Mouse (Mus musculus) erythroid progenitor cell, adult 5-6 weeks (primary cell): ENCODE results near the gene Ube2e3. TPM values are rescaled to one million over a fixed set of nuclear protein-coding genes. Genes with fewer than 3 reads are reported as not detected.
A peak's percentile ranks its signal among the peaks of the same experiment; 100 is the strongest.

Source experiments
- ATAC-seq: replicated peaks from 2 replicates; pipeline ENCODE4 v1.8.0; 2016; ENCODE audit warnings: moderate number of reproducible peaks, mild to moderate bottlenecking, moderate TSS enrichment, inconsistent platforms; ENCODE audit not compliant: poor library complexity, low FRiP score, severe bottlenecking
- total RNA-seq, 2 experiments: library from RNA; stranded (forward) in 1 of 2; stranded (reverse) in 1 of 2; fragments of 150-400 nt in 1 of 2; fragments of 186-747, 209-891 nt in 1 of 2; gene quantifications; 2 replicates each; pipeline versions ENCODE4 v1.2.3 to v1.2.4; 2015 to 2017; ENCODE audit warnings: low replicate concordance in 2 of 2

Ube2e3 gene
- total RNA-seq (2015; ENCODE audit: low replicate concordance) (89.0 and 153 TPM in 2 replicates), total RNA-seq (2017; ENCODE audit: low replicate concordance) (110 and 122 TPM in 2 replicates)

DNA sequence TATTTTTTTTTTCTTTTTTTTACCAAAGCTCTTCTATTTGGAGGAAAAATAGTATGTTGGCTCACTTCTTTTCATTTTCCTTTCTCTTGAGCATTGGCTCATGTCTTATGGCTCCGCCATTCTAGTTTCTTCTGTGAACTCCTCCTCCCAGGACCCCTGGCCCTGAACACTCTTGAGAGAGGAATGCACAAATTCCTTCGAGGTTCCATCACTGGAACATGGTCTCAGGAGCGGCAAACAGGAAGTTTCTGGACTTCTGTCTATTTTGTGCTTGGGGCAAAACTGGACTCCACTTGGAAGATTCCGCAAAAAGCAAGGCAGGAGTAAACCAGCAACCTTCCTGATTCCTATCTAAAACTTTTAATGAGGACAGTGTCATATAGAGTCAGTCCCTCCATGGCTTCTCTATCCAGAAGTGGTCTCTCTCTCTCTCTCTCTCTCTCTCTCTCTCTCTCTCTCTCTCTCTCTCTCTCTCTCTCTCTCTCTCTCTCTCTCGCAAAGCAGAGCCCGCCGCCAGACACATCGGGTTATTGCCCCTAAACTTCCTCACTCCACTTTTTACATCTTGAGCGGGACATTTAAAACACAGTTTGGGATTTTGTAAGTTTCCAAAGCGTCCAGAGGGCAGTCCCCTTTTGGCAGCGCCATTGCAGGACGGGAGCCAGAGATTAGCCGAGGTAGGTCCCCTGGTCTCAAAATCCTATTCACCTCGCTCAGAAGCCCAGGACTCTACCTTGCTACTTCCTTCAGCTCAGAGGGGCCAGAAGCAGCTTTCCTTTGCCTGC is at the start of gene Ube2e3:
TSS of gene Ube2e3 (plus strand) at position 399 of the 785 bp plus-strand sequence.
- ATAC-seq = peak; percentile 53

DNA sequence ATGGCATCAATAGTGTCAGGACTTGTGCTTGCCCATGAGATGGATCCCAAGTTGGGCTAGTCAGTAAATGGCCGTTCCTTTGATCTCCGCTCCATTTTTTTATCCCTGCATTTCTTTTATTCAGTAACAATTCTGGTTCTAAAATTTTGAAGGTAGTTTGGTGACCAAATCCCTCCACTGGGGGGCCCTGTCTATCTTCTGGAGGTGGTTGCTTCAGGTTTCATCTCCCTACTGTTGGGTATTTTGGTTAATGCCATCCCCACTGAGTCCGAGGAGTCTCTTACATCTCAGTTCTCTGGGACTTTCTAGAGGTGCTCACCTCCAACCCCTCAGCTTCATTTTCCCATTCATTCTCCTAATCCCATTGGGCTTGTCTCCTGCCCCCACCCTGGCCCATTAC is 38.0 kb upstream of the Ube2e3 start:
- ATAC-seq = 0 out of 2 replicates have a peak, but pooled peaks have one; percentile 49

DNA sequence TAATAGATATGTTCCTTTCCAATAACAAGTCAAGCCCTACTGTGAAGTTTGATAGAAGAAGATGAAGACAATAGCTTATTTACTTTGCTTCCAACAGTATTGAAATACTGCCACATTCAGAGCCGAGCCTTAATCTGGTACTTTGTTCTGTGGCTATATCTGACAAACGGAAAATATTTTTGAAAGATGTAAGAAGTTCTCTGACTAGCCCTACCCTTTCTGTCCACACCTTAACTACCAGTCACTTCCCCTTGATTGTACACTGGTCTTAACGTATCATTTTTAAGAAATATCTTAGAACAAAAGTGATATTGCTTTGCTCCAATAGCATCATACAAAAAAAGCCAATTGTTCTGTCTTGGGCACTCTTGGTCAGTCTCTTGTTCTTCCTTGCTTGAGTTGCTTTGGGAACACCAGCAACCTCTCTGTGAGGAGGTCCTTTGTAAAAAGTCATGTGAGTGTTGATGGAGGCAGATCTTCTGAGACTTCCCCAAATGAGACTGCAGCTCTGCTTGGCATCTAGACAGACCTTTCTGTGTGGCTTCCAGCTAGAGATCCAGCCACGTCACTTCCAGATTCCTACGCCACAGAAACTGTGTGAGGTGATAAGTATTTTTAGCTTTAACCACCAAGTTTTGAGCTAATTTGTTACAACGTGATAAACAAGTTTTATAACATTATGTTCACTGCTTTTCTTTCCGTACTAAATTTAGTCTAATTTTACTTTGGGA is 26.3 kb upstream of the Ube2e3 start:
- ATAC-seq = no peak

DNA sequence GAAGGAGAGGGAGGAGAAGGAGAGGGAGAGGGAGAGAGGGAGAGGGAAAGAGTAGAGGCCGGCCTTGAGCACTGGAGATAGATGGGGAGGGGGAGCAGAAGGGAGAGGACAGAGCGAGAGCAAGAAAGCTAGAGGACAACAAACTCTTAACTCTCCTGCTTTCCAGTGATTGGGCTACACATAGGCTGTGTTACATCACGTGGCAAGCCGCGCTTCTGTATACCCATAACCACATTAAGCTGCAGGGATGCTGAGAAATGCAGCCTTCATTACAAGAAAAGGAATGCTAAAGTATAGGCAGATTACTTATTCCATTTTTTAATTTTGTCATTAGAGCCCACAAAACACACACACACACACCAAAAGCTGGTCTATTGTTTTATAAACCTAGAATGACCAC is 23.6 kb upstream of the Ube2e3 start:
- ATAC-seq = no peak

DNA sequence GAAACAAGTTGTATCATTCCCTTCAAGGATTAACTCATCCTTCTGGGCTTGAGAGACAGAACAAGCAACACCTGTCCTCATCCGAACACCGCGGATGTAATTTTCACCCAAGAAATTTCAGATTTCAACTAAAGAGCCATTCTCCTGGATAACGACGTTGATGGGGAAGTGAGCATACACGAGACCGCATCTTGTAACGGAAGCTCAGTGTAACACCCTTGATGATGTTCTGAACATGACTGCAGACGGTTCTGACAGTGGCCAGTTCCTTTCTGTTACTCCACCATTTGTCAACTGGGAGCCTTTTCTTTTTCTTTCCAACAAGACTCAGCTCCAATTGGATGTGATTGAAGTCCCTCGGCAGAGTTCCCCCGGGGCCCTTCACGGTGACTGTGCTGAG is 22.6 kb upstream of the Ube2e3 start:
- ATAC-seq = no peak

DNA sequence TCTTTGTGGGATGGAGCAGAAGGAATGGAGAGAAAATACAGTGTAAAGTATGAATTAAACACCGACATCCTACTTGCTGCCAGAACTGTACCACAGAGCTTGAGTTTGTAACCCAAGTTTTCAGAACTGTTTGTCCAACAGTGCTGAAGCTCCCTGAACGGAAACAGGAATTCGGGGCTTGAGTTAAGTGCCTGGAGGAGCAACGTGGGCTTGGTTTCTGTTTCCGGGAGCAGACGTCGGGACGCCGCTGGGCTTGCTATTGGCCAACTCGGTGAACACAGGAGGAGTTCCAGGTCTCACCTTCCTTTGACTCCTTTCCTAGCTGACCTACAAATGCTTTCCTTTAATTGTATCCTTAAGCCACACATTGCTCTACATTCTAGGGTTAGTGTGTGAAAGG is 22.2 kb upstream of the Ube2e3 start:
- no peak for ATAC-seq

DNA sequence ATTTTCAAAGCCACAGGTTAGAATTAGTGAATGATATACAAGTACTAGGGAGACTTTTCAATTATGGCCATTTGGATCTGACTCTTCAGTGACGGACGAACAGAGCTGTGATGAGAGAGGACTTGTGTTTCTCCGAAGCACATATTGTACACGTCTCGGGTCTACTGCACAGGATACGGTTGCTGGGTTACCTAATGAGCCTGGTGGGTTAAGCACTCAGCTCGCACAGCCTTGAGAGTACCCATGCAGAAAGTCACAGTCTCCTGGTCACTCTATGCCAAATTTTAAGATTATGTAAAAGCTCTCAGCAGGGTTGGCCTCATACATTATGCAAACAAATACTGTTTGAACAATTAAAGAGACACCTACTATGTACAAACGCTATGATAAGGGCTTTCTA is 13.6 kb upstream of the Ube2e3 start:
- ATAC-seq = no peak

DNA sequence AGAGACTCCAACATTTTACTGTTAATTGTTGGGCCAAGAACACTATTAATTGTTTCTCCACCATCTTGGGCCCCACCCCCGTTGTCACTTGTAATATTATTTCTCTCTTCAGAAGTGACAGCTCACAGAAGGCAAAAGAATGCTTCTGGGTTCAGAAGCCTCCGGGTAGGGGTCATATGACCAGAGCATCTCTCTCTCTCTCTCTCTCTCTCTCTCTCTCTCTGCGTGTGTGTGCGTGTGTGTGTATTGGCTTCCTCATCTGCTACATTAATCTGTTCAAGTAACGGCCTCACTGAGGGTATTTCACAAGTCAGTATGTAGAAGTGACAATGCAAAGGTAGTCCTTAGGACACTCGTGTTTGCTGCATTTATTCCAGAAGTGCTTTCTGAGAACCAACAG is 9.3 kb upstream of the Ube2e3 start:
- 0 out of 2 replicates have a peak, but pooled peaks have one; percentile 7 for ATAC-seq

DNA sequence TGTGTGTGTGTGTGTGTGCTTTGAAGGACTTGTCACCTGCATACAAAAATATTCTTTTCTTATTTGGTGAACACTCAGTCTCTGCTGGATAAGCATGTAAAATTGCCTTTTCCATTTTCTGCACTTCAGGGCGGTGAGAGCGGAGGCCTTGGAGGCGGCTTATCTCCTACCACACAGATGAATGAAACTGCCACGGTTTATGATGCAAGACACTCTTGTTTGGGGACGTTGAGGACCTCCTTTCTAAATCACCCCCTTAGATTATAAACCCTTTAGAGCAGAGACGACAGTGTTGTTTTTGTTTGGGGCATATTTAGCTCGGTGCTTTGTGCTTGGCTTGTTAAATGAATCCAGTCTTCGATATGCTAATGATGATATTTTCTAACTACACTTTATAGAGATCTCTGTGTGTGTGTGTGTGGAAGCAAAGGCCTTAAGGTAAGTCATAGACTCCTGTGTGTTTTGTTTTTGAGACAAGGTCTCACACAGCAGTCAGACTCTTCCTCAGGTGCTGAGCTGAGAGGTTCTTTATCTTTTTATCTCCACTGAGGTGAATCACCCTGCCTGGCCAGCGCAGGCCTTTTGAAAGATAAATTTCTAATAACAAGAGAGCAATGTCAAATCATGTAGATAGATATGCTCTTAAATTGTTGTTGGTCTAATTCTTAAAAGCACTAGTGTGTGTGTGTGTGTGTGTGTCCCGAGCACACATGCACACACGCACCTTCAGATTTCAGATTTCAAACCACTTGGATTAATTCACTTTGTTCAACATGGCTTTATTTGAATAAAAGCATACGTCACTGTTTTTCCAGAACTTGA is 8.4 kb upstream of the Ube2e3 start:
- peak; percentile 88 for ATAC-seq

DNA sequence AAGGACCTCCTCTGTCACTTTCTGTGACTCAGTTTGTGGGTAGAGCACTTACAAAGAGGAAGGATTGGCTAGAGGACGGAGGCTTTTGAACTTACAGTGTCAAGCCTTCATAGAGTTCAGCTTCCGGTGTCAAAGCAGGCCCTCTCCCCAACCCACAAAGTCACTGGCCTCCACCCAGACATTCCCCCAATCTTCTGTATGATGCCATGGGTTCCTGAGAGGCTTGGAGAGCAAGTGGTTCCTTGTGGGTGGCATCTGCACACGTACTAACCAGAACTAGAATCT is 7.9 kb upstream of the Ube2e3 start:
- no peak for ATAC-seq

DNA sequence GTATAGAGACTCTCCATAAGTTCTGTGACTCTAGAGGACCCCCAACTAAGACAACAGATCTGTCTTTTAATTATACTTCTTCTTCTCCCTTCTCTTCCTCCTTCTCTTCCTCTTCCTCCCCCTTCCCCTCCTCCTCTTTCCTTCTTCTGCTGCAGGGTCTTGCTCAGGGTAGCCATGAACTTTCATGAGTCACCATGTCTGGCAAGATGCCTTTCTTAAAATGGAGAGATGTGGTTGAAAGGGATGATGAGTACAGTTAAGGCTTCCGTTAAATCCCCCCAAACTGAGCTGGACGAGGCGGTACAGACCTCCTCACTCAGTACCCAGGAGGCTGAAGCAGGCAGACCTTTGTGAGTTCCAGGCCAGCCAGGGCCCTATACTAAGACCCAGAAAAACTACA is 3.8 kb upstream of the Ube2e3 start:
- no peak for ATAC-seq

DNA sequence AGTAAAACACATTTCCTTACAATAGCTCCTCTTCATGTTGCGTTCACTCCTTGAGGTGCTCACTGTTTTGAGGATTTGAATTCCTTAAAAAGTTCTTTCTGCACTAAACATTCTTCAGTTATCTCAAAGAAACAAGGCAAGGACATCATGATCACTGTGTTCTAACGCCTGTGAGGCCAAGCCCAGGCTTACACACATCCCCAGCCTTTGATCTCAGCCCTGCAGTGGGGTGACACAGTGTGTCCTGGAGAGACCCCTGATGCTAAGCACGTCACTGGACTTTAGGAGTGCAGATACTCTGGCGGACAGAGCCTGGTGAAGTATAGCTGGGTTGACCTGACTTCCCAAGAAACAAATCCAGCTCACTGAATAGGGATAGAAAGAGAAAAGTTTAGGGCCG is 3.1 kb upstream of the Ube2e3 start:
- ATAC-seq = no peak

DNA sequence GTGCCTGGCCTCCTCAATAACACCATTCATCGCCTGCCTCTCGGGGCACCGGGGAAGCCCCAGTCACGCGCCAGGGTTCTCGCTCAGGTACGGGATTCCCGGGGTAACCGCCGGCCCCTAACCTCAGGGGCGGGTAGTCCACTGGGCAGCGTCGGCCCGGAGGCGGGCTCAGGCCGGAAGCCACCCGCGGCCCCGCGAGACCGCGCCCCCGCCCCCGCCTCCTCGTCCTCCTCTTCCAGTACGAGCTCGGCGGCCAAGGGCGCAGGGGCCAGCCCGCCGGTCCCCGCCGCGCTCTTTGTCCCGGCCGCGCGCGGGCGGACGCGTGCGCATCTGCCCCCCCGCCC is 559 bp downstream of the Ube2e3 start:
- ATAC-seq = peak; percentile 77

DNA sequence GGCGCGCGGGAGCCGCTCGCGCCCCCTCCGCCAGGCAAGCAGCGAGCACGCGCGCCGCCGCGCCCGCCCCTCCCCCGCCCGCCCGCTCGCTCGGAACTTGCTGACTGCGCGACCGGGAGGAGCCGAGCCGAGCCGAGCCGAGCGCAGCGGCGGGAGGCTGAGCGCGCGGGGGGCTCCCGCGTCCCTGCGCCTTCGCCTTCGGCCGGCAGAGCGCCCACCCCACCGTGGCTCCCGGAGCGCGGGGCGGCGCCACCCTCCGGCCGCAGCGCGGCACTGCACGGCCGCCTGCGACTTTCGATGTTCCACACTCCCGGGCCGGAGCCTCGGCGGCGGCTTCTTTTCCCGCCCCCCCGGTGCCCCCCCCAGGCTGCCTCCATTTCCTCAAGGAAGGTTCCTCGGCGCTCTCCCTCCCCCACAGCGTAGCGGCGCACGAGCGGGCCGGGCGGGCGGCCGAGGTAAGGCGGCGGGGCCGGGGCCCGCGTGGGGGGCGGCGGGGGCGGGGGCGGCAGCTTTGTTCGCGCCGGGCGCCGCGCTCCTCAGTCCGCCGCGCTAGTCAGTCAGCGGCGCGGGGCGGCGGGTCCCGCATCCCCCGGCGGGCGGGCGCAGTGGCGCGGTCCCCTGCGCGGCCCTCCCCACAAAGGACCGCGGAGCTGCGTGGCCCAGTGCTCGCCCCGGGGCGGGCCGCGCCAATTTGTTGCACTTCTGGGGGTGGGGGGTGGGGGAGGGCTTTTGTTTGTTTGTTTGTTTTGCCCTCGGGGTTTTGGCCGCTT is 1.2 kb downstream of the Ube2e3 start:
- ATAC-seq = peak; percentile 60

DNA sequence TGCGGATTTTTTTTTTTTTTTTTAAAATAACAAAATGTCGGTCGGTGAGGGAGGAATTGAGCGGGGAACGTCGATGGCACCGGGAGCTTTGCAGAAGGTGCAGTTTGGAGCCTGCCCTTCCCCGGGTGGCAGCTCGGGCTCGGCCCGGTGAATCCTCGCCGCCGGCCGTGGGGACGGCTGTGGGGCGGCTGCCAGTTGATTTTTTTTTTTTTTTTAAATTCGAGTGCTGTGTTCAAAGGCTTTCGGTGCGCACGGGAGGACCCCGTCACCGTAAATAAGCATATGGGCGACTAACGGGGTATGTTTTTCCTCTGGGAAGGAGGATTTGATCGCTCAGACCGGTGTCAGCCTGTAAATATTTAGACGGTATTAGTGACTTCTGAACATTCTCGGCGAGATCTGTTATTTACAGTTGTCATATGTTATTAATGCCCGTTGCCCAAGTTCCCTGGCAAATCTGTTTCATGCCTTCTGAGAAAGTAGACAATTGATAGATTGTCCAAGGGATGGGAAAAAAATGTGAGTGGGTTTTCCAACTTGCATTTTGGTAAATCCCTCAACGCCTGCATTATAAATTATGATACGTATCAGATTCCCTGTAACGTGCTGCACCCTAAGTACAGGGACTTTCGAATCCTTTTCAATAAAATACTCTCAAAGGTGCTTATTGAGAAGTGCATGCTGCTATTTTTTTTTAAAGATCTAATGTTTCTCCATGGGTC is 2.0 kb downstream of the Ube2e3 start:
- peak; percentile 41 for ATAC-seq

DNA sequence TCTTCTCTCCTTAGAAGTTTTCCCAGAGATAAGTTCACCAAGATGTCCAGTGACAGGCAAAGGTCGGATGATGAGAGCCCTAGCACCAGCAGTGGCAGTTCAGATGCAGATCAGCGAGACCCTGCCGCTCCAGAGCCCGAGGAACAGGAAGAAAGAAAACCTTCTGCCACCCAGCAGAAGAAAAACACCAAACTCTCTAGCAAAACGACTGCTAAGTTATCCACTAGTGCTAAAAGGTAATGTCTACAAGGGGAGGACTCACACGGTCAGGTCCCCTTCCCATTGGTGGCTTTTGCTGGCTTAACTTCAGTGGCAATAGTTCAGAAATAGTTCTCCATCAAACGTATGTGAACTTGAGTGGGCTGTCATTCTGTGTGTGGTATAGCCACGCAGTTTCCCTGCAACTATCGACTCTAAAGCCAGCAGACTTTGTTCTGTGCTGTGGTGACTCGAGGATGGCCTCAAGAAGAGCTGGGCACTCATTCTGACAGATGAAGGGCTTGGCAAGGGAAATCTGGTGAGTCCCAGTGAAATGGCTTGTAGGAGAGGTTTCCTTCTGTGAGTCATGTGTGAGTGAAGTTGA is 2.6 kb downstream of the Ube2e3 start:
- ATAC-seq = 0 out of 2 replicates have a peak, but pooled peaks have one; percentile 13

DNA sequence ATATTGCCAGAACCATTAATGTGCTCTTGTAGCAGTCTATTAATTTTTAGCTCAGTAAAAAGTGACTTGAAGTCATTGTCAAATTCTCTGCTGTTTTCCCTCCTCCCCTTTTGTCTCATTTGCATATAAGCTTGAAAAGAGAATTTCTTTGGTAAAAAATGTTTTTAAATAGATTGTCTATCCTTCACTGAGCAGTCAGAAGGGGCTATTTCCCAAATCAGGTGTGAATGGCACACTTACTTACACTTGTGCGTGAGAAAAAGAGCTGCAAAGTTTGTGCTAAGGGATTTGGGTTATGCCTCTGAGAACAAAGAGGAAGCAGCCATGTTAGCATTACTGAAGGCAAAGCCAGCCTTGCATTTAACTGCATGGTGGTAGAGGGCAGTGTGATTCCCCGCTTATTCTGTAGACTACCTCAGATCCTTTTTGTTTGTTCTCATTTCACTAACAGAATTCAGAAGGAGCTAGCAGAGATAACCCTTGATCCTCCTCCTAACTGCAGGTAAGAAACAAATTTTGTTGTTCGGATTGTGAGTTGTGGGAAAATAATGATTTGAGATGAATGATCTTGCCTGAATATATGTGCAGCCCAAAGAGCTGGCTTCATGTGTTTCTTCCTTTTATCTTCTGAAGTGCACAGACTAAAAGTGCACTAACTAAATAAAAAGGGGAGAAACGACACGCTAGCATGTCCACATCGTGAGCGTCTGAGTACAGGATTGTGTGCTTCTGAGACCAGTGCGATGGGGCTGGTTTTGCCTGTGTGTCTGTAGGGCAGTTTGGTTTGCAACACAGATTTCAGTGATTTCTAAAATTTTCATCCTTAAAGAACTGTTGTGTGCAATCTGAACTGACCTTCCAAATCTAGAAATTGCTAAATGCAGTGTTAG is 4.3 kb downstream of the Ube2e3 start:
- no peak for ATAC-seq

DNA sequence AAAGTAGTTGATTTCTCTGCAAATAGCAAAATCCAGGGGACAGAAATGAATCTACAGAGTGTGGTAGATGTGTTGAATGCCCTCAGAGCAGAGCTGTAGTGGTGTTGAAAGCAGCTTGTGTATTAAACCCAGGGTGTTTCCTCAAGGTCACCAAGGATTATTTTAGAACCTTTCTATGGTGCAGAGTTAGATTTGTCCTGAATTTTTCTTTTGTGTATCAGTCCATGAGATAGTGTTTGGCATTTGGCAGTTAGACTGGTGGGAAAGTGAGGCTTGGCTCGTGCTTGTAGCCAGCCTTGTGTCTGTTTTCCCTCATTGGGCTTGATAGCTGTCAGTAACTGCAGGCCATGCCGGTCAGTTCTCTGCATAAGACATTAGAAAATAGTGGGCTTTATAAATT is 6.0 kb downstream of the Ube2e3 start:
- no peak for ATAC-seq
